Mouse (Mus musculus): ENCODE measurements around the gene Dlg1.

Gene Dlg1

DNA sequence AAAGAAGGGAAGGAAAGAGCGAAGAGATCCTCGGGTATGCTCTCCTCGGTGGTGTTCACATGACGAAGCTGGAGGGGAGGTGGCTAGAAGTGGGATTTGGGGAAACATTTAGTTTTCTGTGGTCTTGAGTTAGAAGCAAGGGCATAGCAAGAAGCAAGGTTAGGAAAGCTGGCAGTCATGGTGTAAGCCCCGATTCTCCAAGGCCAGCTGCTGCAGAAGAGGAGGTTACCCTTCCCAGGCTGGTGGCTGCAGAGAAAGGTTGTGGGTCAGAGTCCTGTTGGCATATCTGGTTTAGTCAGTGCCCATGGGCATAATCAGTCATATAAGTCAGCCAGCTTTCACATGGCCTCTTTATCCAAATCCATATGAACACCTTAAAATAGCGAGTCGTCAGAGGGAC is 9.2 kb upstream of the Dlg1 start:
- in situ Hi-C loops (cut with MboI; ENCODE audit: unreplicated experiment in 2 of 2), result no loop called here

DNA sequence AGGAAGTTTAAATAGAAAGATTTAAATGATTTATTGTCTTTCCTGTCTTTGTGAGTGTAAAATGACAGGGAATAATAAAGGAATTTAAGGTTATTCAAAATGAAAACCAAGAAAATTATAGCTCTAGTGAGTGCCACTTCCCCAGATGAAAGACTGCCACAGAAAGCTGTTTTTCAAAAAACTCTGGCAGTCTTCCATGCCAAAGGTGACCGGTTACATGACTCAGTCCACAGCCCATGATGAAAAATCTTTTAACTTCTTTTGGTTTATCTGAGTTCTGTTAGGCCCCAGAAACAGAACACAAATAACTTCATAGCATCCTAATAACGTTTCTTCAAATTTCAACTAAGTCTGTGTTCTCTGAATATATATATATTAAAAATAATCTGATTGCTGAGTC is 7.7 kb upstream of the Dlg1 start:
- in situ Hi-C loops (cut with MboI; ENCODE audit: unreplicated experiment in 2 of 2), result no loop called here

DNA sequence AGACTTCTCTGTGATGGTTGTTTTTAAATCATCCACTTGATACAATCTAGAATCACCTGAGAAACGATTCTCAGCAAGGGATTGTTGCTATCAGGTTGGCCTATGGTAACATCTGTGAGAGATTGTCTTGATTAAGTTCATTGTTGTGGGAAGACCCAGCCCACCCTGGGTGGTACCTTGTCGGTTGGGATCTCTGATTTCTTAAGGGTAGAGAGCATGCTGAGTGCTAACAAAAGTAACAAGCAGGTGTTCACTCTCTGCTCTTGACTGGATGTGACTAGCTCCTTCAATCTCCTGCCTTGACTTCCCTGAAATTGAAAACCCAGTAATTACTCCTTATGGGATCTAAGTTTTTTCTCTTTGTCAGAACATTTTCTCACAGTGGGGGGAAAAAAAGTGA is 5.7 kb upstream of the Dlg1 start:
- in situ Hi-C loops (cut with MboI; ENCODE audit: unreplicated experiment in 2 of 2), result no loop called here

DNA sequence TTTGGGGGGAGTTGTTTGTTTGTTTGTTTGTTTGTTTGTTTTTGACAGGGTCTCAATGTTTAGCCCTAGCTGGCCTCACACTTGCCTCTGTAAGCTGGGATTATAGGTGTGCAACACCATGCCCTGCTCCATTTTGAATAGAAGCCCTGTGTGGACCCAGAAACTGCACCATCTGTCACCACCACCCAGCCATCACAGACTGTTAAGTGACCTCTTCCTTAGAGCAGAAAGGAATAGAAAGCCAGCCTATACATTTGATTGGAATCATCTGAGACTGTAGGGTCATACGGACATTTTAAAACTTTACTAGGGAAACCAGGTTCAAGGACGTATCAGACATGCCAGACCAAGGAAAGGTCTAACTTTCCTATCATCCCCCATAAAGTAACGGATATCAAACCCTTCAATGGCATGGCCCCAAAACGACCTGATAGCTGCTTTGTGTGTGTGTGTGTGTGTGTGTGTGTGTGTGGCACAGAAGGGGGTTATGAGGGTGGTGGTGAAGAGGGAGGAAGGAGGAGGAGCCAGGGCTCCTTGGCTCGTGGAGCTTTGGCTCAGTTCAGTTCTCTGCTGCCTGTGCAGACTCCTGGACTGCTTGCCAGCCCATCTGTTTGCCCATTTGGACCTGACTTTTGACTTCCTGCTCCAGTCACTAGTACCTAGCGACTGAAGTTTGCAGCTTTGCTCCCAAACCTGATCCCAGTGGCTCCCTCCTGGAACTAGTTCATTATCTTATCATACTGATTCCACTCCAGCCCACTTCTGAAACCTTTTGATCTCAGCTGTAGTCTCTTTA is 4.5 kb upstream of the Dlg1 start:
- in situ Hi-C loops (cut with MboI; ENCODE audit: unreplicated experiment in 2 of 2), result no loop called here

DNA sequence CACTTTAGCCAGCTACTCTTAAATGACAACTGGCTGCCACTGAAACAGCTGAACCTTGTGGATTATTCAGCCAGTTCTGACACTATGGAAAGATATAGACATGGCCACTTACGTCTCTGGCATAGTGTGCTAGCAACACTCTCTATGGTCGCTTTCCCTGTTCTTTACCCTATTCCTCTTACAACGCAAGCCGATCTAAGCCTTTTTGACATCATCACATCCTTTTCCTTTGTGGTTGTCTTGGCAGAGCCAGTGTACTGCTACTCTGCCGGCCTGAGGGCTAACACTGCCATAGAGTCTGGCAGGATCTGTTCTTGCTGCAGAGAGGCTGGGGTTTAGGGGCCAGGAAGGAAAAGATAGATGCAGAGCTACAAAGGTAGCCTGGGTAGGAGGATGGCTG is 3.8 kb upstream of the Dlg1 start:
- in situ Hi-C loops (cut with MboI; ENCODE audit: unreplicated experiment in 2 of 2), result no loop called here

DNA sequence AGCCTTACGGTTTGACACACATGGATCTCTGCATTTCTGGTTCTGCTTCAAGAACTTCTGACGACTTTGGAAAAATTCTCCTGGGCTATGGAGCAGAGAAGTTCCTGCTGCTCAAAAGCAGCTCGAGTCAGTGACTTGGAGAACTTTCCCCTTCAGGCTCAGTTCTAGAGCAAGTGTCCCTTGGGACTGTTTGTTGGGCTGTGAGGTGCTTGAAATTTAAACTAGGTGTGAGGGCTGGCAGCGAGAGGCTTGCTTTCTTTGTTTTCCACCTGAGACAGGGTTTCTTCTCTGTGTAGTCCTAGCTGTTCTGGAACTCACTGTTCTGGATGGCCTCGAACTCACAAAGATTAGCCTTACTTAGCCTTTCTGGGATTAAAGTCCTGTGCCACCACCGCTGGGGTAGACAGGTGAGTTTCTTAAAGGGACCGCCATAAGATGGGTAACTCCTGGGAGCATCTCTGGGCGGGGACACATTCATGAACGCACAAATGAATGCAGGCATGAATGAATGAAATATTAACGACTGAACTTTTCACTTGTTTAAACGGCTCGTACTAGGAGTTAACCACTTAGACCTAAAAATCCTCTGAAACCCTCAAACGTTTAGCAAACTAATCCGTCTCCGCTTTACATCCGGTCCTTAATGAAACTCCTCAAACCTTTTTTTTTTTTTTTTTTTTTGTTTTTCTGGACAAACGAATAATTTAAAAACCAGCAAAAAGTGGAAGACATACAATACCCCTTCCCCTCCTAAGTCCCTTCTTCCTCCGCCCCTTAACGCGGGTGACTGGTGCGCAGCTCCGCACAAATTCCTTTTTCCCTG is 476 bp upstream of the Dlg1 start:
- in situ Hi-C loops (cut with MboI; ENCODE audit: unreplicated experiment in 2 of 2), result no loop called here

DNA sequence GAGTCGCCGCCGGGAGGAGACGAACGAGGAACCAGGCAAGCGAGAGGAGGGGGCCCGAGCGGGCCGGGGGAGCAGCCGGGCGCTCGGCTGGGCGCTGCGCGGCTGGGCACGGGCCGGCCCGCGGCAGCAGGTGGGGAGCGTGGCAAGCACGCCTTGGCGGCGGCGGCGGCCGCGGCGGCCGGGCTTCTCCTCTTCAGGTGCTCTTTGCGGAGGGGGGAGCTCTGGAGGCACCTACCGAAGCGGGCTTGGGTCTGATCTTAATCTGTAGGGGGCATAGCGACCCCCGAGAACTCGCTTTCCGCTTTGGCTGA is 999 bp downstream of the Dlg1 start:
- in situ Hi-C loops (cut with MboI; ENCODE audit: unreplicated experiment in 2 of 2), result no loop called here

DNA sequence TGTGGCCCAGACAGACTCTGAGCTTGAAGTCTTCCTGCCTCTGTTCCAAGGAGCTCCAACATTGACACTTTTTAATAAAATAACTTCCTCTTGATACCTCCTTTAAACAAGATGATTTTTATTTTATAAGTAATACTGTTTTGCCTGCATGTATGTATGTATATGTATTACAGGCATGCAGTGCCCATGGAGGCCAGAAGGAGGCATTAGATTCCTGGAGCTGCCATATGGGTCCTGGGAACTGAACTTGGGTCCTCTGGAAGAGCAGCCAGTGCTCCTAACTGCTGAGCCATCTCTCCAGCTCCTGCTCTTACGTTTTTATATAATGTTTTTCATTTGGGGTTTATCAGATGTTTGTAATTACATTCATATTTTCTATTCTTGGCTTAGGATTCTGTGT is 9.0 kb downstream of the Dlg1 start:
- in situ Hi-C loops (cut with MboI; ENCODE audit: unreplicated experiment in 2 of 2), result no loop called here

DNA sequence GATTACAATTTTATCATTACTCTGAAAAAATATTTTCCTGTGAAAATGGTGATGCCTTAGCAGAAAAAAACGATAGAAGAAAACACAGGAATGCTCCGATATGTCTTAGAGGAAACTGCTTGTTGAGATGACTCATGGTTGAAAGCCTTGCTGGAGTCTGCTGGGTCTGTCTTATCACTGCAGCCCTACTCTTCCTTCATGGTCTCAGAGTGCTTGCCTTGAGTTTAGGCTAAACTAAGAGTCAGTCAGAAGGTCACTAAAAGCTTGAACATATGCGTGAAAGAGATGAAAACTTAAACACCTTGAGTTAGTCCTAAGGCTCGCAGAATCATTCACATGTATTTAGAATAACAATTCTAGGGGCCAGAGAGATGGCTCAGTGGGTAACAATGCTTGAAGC is 14.2 kb downstream of the Dlg1 start:
- in situ Hi-C loops (cut with MboI; ENCODE audit: unreplicated experiment in 2 of 2), result no loop called here

DNA sequence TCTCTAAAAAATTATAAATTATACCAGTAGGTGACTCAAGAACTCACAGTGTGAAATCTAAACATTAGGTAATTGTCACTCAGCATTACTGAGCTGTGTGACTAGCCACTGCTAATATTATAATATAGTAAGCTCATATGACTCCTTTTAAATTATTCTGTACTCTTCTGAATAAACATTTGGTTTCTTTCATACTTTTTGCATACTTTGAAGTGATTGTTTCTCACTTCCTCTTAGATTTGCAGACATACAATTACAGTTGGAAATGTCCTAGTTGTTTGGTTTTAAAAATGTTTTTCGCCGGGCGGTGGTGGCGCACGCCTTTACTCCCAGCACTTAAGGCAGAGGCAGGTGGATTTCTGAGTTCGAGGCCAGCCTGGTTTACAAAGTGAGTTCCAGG is 19.0 kb downstream of the Dlg1 start:
- in situ Hi-C loops (cut with MboI; ENCODE audit: unreplicated experiment in 2 of 2), result no loop called here

DNA sequence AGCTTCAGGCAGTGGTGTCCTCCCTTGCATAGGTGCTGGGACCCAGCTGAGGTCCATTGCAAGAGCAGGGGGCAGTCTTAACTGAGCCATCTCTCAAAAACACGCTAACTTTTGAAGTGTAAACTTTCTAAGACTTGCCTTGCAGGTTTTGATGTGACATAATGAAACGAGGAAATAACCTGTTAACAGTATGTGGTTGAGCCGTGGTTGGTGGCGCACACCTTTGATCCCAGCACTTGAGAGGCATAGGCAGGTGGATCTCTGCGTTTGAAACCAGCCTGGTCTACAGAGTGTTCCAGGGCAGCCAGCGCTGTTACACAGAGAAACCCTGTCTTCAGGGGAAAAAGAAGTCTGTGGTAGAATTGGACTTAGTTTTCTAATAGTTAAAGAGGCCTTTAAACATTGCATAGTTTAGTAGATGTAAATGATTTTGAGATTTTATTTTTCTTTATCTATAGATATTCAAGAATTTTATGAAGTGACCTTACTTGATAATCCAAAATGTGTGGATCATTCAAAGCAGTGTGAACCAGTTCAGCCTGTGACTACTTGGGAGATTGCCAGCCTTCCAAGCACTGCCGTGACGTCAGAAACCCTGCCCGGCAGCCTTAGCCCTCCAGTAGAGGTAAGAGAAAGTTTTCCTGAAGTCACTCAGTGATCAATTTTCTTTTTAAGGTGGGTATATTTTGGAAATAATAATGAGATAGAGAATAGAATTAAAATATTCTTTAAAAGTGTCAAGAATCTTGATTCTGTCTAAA is 20.6 kb downstream of the Dlg1 start:
- in situ Hi-C loops (cut with MboI; ENCODE audit: unreplicated experiment in 2 of 2), result no loop called here

DNA sequence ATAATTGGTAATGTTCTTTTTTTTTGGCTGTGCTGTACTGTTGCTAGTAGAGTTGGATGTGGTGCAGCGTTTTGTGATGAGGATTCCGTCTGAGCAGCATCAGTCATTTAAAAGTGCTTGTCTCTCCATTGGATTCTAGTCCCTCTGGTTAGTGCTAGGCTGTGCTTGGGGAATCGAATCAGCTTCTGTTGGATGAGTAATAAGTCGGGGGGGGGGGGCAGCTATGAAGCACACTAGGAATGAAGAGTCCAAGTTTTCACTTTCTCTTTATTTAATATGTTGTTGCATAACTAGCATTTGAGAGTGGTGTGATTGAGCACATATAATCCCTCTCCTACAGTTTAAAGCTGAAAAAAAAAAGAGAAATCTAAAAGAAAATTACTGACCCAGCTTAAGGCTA is 21.5 kb downstream of the Dlg1 start:
- in situ Hi-C loops (cut with MboI; ENCODE audit: unreplicated experiment in 2 of 2), result no loop called here

DNA sequence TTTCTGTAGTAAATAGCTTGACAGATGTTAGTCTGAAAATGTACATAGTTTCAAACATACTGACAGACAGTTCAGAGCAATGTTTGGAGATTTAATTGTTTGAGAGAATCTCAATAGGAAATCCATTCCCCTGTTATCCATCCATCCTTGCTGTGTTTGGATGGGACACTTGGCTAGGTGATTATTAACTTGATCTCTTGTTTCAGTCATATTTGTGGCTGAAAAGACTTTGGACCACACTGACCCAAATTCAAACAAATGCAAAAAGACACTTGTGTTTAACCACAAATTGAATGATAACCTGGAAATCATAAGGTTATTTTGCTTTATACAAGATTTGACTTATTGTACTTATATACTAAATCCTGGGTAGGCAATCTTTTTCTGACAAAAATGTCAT is 24.5 kb downstream of the Dlg1 start:
- in situ Hi-C loops (cut with MboI; ENCODE audit: unreplicated experiment in 2 of 2), result no loop called here

DNA sequence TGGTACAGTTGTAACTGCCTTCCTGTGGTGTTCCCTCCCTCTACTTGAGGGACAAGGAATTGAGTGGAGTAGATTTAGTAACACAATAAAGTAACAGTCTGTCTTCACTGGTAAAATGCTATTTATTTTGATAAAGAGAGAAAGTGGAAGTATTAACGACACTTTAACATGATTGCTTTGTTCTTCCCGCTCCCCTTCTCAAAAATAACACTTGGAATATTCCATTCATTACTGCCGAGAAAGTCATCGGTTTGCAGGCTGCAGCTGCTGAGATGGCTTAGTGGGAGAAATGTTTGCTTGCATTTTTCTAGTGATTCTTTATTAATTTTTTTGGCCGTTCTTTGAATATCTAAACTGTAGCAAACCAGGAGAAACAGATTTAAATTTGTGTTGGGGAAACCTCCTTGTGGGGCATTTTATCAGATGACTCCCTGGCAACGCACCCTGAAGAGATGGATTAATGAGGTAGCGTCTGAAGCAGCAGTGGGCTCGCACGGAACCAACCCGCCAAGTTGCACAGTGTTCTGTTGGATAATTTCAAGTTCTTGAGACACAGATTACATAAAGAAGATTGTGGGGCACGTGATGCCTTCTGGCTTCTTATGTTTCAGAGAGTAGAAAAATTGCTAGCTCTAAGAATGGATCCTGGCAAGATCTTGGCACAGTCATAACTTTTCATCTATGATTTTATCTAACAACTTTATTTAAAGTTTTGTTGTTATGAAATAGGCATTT is 32.2 kb downstream of the Dlg1 start:
- in situ Hi-C loops (cut with MboI; ENCODE audit: unreplicated experiment in 2 of 2), result no loop called here

DNA sequence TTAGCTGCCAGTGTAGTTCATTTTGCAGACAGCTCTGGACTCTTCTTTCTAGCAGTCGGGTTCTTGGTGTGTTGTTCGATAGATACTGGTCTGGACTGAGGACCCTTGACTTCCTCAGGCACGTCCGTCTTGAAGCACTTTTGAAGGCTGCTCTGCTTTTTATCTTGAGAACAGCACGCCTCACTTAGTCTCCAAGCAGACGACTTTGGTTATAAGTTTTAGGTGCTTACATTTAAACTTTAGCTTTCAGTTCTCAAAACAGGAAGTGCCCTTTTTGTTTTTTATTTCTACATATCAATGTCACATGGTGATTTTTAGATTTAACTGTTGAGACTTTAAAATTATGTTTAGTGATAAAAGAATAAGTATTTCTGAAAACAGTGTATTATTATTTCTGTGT is 33.1 kb downstream of the Dlg1 start:
- in situ Hi-C loops (cut with MboI; ENCODE audit: unreplicated experiment in 2 of 2), result no loop called here

DNA sequence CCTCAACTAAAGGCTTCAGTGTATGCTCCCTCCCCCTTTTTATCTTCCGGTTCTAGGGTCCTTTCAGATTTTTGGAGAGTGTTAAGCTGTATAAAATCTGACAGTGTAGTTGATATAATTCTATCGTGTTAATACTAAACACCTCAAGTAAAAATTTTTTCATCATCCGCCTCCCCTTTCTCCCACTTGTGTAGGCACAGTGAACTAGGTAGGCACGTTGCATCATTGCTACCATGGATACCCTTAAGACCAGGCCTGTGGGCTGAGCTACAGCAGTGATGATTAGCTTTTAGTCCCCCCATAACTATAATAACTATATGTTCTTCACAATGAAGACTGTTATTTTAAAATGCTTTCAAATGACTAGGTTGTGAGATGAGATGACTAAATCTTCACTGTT is 34.1 kb downstream of the Dlg1 start:
- in situ Hi-C loops (cut with MboI; ENCODE audit: unreplicated experiment in 2 of 2), result no loop called here

DNA sequence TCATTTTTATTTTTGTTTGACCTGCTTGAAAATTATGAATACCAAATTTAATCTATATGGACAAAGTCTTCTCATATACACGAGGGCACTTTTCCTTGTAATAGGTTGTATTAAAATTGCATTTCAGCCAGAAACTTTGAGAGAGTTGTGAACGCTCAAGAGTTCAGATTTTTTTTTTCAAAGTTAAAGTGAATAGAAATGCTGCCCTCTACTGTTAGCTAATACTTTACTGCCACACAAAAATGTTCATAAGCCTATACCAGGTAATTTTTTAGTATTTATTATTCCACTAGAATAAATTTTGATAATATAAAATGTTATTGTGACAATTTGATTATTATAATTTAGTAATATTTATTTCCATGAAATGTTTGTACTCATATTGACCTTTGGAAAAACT is 42.0 kb downstream of the Dlg1 start:
- in situ Hi-C loops (cut with MboI; ENCODE audit: unreplicated experiment in 2 of 2), result loop anchor here in 1 of 2 experiments (5.0 kb wide), 1 partner anchor 248 kb away; no protein-coding TSS in a partner anchor

DNA sequence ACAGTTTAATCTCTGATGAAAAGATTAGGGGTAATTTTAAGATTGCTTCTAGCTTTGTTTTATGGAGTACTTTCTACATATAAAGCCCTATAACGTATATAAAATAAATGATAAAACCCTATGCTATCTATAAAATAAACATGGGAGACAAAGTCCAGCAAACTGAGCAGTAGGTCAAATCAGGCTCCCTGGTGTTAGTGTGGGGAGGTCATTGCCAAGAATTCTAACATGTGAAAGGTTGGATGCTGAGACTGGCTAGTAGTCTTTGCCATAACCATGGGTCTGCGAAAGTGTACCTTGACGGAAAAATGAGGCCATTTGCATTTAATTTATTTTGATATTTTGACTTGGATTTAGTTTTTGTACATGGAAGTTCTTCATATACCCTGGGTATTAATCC is 42.7 kb downstream of the Dlg1 start:
- in situ Hi-C loops (cut with MboI; ENCODE audit: unreplicated experiment in 2 of 2), result loop anchor here in 1 of 2 experiments (5.0 kb wide), 1 partner anchor 249 kb away; no protein-coding TSS in a partner anchor

DNA sequence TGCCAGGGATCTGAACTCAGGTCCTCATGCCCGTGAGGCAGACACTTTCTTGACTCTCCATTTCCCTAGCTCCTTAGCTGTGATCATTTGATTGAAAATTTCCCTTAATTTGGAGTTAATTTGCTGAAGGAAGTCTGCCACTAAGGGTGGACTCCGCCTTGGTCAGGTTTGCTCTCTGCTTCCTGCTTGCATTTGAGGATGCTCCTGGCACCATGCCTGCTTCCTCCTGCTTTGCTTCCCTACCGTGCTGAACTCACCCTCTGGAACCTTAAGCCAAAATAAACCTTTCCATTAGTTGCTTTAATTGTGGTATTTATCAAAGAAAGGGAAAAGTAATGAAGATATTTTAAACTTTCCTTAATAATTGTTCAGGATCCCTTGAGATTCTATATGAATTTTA is 44.1 kb downstream of the Dlg1 start:
- in situ Hi-C loops (cut with MboI; ENCODE audit: unreplicated experiment in 2 of 2), result loop anchor here in 1 of 2 experiments (5.0 kb wide), 1 partner anchor 250 kb away; no protein-coding TSS in a partner anchor

DNA sequence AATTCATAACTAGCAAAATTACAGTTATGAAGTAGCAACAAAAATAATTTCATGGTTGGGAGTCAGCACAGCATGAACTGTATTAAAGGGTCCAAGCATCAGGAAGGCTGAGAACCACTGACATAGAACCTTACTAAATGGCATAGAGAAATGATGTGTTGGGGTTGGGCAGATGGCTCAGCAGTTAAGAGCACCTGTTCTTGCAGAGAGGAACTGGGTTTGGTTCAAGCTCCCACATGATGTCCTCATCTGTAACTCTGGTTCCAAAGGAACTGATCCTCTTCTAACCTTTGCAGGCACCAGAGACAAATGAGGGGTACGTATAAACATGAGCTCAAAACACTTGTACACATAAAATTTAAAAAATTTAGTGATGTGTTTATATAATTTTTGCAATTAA is 59.7 kb downstream of the Dlg1 start:
- in situ Hi-C loops (cut with MboI; ENCODE audit: unreplicated experiment in 2 of 2), result loop anchor here in 1 of 2 experiments (5.0 kb wide), 1 partner anchor 266 kb away; no protein-coding TSS in a partner anchor
